Mouse (Mus musculus) cerebellum, postnatal 14 days (tissue): ENCODE measurements at regions not wholly inside any gene's neighbourhood (a gene's known extent, or its start where the extent isn't known, plus 50 kb on each side); places are given as distances from the start of the nearest gene placed in this dataset.

Source experiments
- DNase-seq, 2 experiments: peaks; one replicate each; pipeline ENCODE4 v3.0.0; 2021; ENCODE audit warnings: mixed read lengths in 2 of 2

DNA sequence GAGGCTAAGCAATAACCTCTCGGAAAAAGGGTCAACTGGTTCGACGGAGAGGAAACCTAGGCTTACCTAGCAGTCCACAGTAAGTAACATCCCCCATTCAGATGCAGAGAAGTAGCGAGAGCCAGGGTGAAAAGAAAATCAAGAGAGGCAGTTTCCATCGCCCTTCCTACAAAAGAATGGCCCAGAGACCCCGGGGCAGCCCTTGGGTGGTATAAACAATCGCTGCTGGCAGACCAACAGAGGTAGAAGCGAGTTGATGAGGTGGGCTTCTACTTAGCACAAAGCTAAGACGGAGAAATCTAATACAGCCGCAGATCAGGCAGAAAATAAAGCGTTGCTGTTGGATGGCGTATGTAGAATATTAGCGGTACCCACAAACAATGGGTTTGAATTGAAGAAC, 57.8 kb upstream of the Arl15 start:
- no peak for DNase-seq

GRCm38 (mm10) chr13:113735611-113736285, 58.6 kb upstream of the Arl15 start:
- no peak for DNase-seq

DNA sequence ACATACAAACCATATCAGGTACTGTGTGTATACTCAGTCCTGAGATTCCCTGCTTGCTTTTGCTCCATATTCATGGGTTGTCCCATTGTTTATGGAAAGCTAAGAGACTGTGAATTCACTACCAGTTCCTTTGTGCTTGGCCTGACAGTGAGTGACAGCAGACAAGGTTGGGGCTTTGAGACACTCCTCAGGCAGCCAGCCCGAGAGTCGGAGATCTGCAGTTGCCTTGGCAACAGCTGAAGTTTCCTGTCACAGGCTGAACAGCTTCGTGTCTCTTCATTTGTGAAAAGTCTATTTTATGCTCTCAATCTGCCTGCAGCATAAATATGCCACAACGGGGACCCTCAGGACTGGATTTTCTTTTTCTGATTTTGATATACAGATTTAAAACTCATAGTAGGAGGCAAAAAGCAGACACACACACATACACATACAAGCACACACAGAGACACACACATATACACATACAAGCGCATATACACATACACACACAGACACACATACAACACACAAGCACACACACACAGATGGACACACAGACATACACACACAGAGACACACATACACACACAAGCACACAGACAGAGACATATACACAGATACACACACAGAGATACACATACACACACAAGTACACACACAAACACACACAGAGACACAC, 60.0 kb upstream of the Arl15 start:
- peak; percentile 3 to 17 for DNase-seq

GRCm38 (mm10) chr13:113733734-113734133, 60.6 kb upstream of the Arl15 start:
- no peak for DNase-seq

- no peak for DNase-seq
Observed at GRCm38 (mm10) chr13:113730776-113731400, 63.4 kb upstream of the Arl15 start.

GRCm38 (mm10) chr13:113730062-113730775, 64.1 kb upstream of the Arl15 start:
- DNase-seq: no peak

GRCm38 (mm10) chr13:113729574-113729973, 64.7 kb upstream of the Arl15 start:
- no peak for DNase-seq

- peak; percentile 18 to 27 for DNase-seq
Observed at GRCm38 (mm10) chr13:113728111-113728510, 64.6 kb upstream of the Hspb3 start.

DNA sequence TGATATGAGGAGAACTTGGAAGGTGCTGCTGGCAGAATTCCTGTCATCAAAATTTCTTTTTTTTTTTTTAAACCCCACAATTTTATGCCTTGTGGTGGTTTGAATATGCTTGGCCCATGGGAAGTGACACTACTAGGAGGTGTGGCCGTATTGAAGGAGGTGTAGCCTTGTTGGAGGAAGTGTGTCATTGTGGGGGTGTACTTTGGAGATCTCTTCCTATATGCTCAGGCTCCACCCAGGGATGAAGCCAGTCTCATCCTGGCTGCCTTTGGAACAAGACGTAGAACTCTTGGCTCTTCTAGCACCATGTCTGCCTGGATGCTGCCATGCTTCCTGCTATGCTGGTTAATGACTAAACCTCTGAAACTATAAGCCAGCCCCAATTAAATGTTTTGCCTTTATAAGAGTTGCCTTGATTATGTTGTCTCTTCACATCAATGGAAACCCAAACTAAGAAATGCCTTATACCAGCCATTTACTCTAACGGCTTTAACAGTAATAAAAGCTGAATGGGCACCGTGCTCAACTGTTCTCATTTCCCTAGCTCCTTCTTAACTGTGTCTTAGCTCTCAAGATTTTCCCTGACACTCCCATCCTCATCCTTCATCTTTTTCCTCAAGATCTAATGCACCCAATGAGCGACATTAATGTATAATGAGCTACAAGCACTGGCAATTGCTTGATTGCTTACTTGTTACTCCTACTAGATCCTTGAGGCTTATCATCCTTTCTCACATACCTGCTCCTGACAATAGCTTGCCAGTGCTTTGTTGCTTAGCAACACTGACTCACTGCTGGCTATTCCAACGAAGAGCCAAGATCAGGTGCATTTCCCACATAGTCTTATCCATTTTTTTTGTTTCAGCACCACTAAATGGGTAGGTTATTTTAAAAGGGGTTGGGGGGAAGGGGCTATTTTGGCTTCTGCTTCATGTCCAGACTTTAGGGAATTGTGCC, 61.7 kb upstream of the Hspb3 start:
- no peak for DNase-seq

GRCm38 (mm10) chr13:113715231-113715630, 51.8 kb upstream of the Hspb3 start:
- no peak for DNase-seq

- DNase-seq: no peak
Observed at GRCm38 (mm10) chr13:113713844-113714243, 50.4 kb upstream of the Hspb3 start.
